Mouse (Mus musculus): Measurements from ENCODE around the gene Dpp8. TPM values are rescaled to one million over a fixed set of nuclear protein-coding genes. Genes with fewer than 3 reads are reported as not detected.
"Not testable (repeated sequence)": the region's sequence is repeated elsewhere in the genome, so short reads cannot be mapped to it uniquely, and the experiment has no call there.

Dpp8 gene
- polyA plus RNA-seq, 1 experiment = 83.7 TPM

GRCm38 (mm10) chr9:65020991-65021886 is 11.0 kb upstream of the Dpp8 start, which contains the start of gene Hacd3:
TSS of gene Hacd3 (minus strand) at chr9:65021693.
- TF ChIP-seq CTCF (IDR thresholded peaks at IDR 0.05; ENCODE audit: extremely low read depth, insufficient read depth, low read length) (no peak), POLR2A (IDR thresholded peaks at IDR 0.05; ENCODE audit: extremely low read depth, insufficient read depth, low read length) (peak; percentile 97)
- peak within 1 kb of the TSS; percentile 85 for H3K27ac ChIP-seq (ENCODE audit: insufficient read depth, low read length)
- H3K4me1 ChIP-seq (ENCODE audit: control insufficient read depth, insufficient read depth, low read length) = peaks cover 15% of the 10 kb centered on the region

GRCm38 (mm10) chr9:65021887-65022579 is 10.2 kb upstream of the Dpp8 start:
- Histone ChIP-seq H3K4me1 (ENCODE audit: control insufficient read depth, insufficient read depth, low read length) (peaks cover 11% of the 10 kb centered on the region; the same call in 1 of the 2 replicates), H3K27ac (ENCODE audit: insufficient read depth, low read length) (peak overlapping the region; percentile 84), H3K4me3 (ENCODE audit: insufficient read depth, low read length) (peak overlapping the region; percentile 95)
- no peak for TF ChIP-seq POLR2A (IDR thresholded peaks at IDR 0.05; ENCODE audit: extremely low read depth, insufficient read depth, low read length)
- TF ChIP-seq CTCF (IDR thresholded peaks at IDR 0.05; ENCODE audit: extremely low read depth, insufficient read depth, low read length) = no peak

More at GRCm38 (mm10) chr9:65020991-65021886, 11.0 kb upstream of the Dpp8 start, which contains the start of gene Hacd3:
- H3K4me3 ChIP-seq (ENCODE audit: insufficient read depth, low read length) = peak within 1 kb of the TSS; percentile 95

- no peak overlapping the region for H3K27ac ChIP-seq (ENCODE audit: insufficient read depth, low read length)
Measured at GRCm38 (mm10) chr9:65022580-65023135, 9.6 kb upstream of the Dpp8 start.

GRCm38 (mm10) chr9:65023447-65023846 is 8.8 kb upstream of the Dpp8 start:
- Histone ChIP-seq H3K4me3 (ENCODE audit: insufficient read depth, low read length) (no peak overlapping the region), H3K4me1 (ENCODE audit: control insufficient read depth, insufficient read depth, low read length) (peaks cover 4% of the 10 kb centered on the region; the same call in 1 of the 2 replicates), H3K27ac (ENCODE audit: insufficient read depth, low read length) (no peak overlapping the region)
- no peak for TF ChIP-seq POLR2A (IDR thresholded peaks at IDR 0.05; ENCODE audit: extremely low read depth, insufficient read depth, low read length)
- no peak for TF ChIP-seq CTCF (IDR thresholded peaks at IDR 0.05; ENCODE audit: extremely low read depth, insufficient read depth, low read length)

More at GRCm38 (mm10) chr9:65022580-65023135, 9.6 kb upstream of the Dpp8 start:
- no peak for TF ChIP-seq POLR2A (IDR thresholded peaks at IDR 0.05; ENCODE audit: extremely low read depth, insufficient read depth, low read length)
- TF ChIP-seq CTCF (IDR thresholded peaks at IDR 0.05; ENCODE audit: extremely low read depth, insufficient read depth, low read length) = no peak
- H3K4me3 ChIP-seq (ENCODE audit: insufficient read depth, low read length) = no peak overlapping the region
- peaks cover 8% of the 10 kb centered on the region; the same call in 1 of the 2 replicates for H3K4me1 ChIP-seq (ENCODE audit: control insufficient read depth, insufficient read depth, low read length)

- TF ChIP-seq POLR2A (IDR thresholded peaks at IDR 0.05; ENCODE audit: extremely low read depth, insufficient read depth, low read length) (no peak), CTCF (IDR thresholded peaks at IDR 0.05; ENCODE audit: extremely low read depth, insufficient read depth, low read length) (no peak)
- Histone ChIP-seq H3K4me3 (ENCODE audit: insufficient read depth, low read length) (no peak overlapping the region), H3K4me1 (ENCODE audit: control insufficient read depth, insufficient read depth, low read length) (no peaks in the 10 kb centered on the region), H3K27ac (ENCODE audit: insufficient read depth, low read length) (no peak overlapping the region)
Measured at GRCm38 (mm10) chr9:65027241-65027640, 5.0 kb upstream of the Dpp8 start.

GRCm38 (mm10) chr9:65028313-65028712 is 3.9 kb upstream of the Dpp8 start:
- Histone ChIP-seq H3K4me1 (ENCODE audit: control insufficient read depth, insufficient read depth, low read length) (peaks cover 3% of the 10 kb centered on the region; the same call in 1 of the 2 replicates), H3K4me3 (ENCODE audit: insufficient read depth, low read length) (no peak overlapping the region)

GRCm38 (mm10) chr9:65031355-65031754 is 859 bp upstream of the Dpp8 start:
- not testable (repeated sequence) for H3K4me3 ChIP-seq (ENCODE audit: insufficient read depth, low read length); H3K4me1 ChIP-seq (ENCODE audit: control insufficient read depth, insufficient read depth, low read length); H3K27ac ChIP-seq (ENCODE audit: insufficient read depth, low read length)

More at GRCm38 (mm10) chr9:65028313-65028712, 3.9 kb upstream of the Dpp8 start:
- TF ChIP-seq POLR2A (IDR thresholded peaks at IDR 0.05; ENCODE audit: extremely low read depth, insufficient read depth, low read length) = no peak
- no peak for TF ChIP-seq CTCF (IDR thresholded peaks at IDR 0.05; ENCODE audit: extremely low read depth, insufficient read depth, low read length)
- H3K27ac ChIP-seq (ENCODE audit: insufficient read depth, low read length) = no peak overlapping the region

GRCm38 (mm10) chr9:65031894-65032268 is 333 bp upstream of the Dpp8 start:
- H3K4me3 ChIP-seq (ENCODE audit: insufficient read depth, low read length) = peak overlapping the region; percentile 78; the same call in 1 of the 2 replicates
- H3K4me1 ChIP-seq (ENCODE audit: control insufficient read depth, insufficient read depth, low read length) = peaks cover 5% of the 10 kb centered on the region; the same call in 1 of the 2 replicates
- TF ChIP-seq POLR2A (IDR thresholded peaks at IDR 0.05; ENCODE audit: extremely low read depth, insufficient read depth, low read length) (no peak), CTCF (IDR thresholded peaks at IDR 0.05; ENCODE audit: extremely low read depth, insufficient read depth, low read length) (no peak)
- H3K27ac ChIP-seq (ENCODE audit: insufficient read depth, low read length) = no peak overlapping the region

GRCm38 (mm10) chr9:65036456-65036855 is 4.2 kb downstream of the Dpp8 start:
- no peak overlapping the region for H3K4me3 ChIP-seq (ENCODE audit: insufficient read depth, low read length)
- H3K4me1 ChIP-seq (ENCODE audit: control insufficient read depth, insufficient read depth, low read length) = peaks cover 11% of the 10 kb centered on the region; the same call in 1 of the 2 replicates
- no peak overlapping the region for H3K27ac ChIP-seq (ENCODE audit: insufficient read depth, low read length)
- TF ChIP-seq CTCF (IDR thresholded peaks at IDR 0.05; ENCODE audit: extremely low read depth, insufficient read depth, low read length) (no peak), POLR2A (IDR thresholded peaks at IDR 0.05; ENCODE audit: extremely low read depth, insufficient read depth, low read length) (no peak)
